Mouse (Mus musculus) small intestine, adult 2 months (tissue): ENCODE data around the gene Ufc1.
A peak's percentile ranks its signal among the peaks of the same experiment; 100 is the strongest.

Source experiments
- CTCF ChIP-seq: fragments of 200-500 bp; IDR thresholded peaks from 2 replicates; pipeline ENCODE4 v1.5.1; 2012; ENCODE audit warnings: low read depth, mild to moderate bottlenecking, control low read depth, inconsistent platforms, low read length, moderate library complexity, mixed read lengths; ENCODE audit not compliant: insufficient replicate concordance, insufficient read length; ENCODE audit errors: extremely low read depth
- POLR2A ChIP-seq: fragments of 200-500 bp; IDR thresholded peaks from 2 replicates; pipeline ENCODE4 v1.6.1; 2012; ENCODE audit warnings: low read depth, mild to moderate bottlenecking, control low read depth, inconsistent platforms, low read length, moderate library complexity

DNA sequence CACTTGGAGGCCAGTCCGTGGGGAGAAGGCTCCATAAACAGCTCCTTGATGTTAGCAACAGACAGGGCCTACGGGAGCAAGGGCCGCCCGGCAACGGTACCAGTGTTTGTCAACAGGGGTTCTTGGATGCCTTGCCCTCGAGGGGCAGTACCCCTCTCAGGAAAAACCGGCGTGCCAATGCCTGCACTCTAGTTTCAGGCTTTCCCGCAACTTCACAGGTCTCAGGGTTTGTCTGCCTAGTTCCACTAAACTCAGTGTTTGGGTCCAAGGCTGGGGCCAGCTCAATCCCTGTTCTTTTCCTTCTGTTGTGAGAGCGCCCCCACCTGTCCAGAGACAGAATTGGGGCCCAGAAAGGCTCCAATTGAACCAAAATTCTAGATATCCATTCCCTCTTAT lies 13.3 kb downstream of the Ufc1 start:
- TF ChIP-seq POLR2A (no peak), CTCF (peak; percentile 83; the same call in 1 of the 2 replicates)
